Mouse (Mus musculus): ENCODE measurements around the gene Gm28230.

Gm28230 gene

GRCm38 (mm10) chr2:74763245-74763735, 36.8 kb downstream of the Gm28230 start:
- peak; percentile 47 for DNase-seq (ENCODE audit: low read depth, low spot score)

GRCm38 (mm10) chr2:74763976-74764375, 37.4 kb downstream of the Gm28230 start:
- no peak for DNase-seq (ENCODE audit: low read depth, low spot score)

GRCm38 (mm10) chr2:74774359-74774758, 47.8 kb downstream of the Gm28230 start:
- DNase-seq (ENCODE audit: low read depth, low spot score) = no peak

GRCm38 (mm10) chr2:74777536-74778275, 51.2 kb downstream of the Gm28230 start:
- peak; percentile 61 for DNase-seq (ENCODE audit: low read depth, low spot score)

- no peak for DNase-seq (ENCODE audit: low read depth, low spot score)
Observed at GRCm38 (mm10) chr2:74781386-74781785, 54.9 kb downstream of the Gm28230 start.

- no peak for DNase-seq (ENCODE audit: low read depth, low spot score)
Observed at GRCm38 (mm10) chr2:74795531-74795930, 69.0 kb downstream of the Gm28230 start.

Data from R1 (cell line).